Mouse (Mus musculus) MEL (cell line): ENCODE results near the gene Gtpbp8. TPM values are rescaled to one million over a fixed set of nuclear protein-coding genes. Genes with fewer than 3 reads are reported as not detected.

Experiments
- DNase-seq: peaks from one replicate; pipeline ENCODE4 v3.0.0; 2011; ENCODE audit warnings: low read depth, low spot score
- H3K27ac ChIP-seq: 2 replicates; pipeline ENCODE4 v1.5.1; 2012; ENCODE audit warnings: low read depth, mild to moderate bottlenecking, control low read depth, low read length, moderate library complexity; ENCODE audit not compliant: control insufficient read depth
- H3K27me3 ChIP-seq, 2 experiments: fragments of 150-350 bp in 1 of 2; sonication (generic) in 1 of 2; 2 replicates each; pipeline ENCODE4 v1.6.1; 2012; ENCODE audit warnings: low read length in 2 of 2, mild to moderate bottlenecking in 2 of 2, improper control_type of control experiment in 1 of 2, moderate library complexity in 1 of 2; ENCODE audit not compliant: insufficient read depth in 2 of 2, control insufficient read depth in 1 of 2
- H3K36me3 ChIP-seq, 2 experiments: 2 replicates each; pipeline ENCODE4 v1.6.1; 2012 to 2014; ENCODE audit warnings: low read length in 2 of 2, improper control_type of control experiment in 1 of 2, inconsistent platforms in 1 of 2, mild to moderate bottlenecking in 1 of 2; ENCODE audit not compliant: insufficient read depth in 2 of 2, control insufficient read depth in 1 of 2
- H3K4me1 ChIP-seq, 2 experiments: fragments of 150-350 bp in 1 of 2; sonication (generic) in 1 of 2; 2 replicates each; pipeline ENCODE4 v1.6.1; 2012; ENCODE audit warnings: low read length in 2 of 2, improper control_type of control experiment in 1 of 2, mild to moderate bottlenecking in 1 of 2; ENCODE audit not compliant: insufficient read depth in 2 of 2, control insufficient read depth in 1 of 2
- H3K4me3 ChIP-seq, 2 experiments: fragments of 150-350 bp in 1 of 2; sonication (generic) in 1 of 2; 2 replicates each; pipeline ENCODE4 v1.5.1; 2012; ENCODE audit warnings: low read depth in 2 of 2, low read length in 2 of 2, mild to moderate bottlenecking in 2 of 2, moderate library complexity in 2 of 2, control low read depth in 1 of 2, improper control_type of control experiment in 1 of 2; ENCODE audit not compliant: control insufficient read depth in 1 of 2, insufficient read depth in 1 of 2
- H3K79me2 ChIP-seq: 2 replicates; pipeline ENCODE4 v1.6.1; 2012; ENCODE audit warnings: mild to moderate bottlenecking, low read length, moderate library complexity; ENCODE audit not compliant: control insufficient read depth, poor library complexity, insufficient read depth
- H3K9ac ChIP-seq: 2 replicates; pipeline ENCODE4 v1.6.1; 2012; ENCODE audit warnings: low read depth, mild to moderate bottlenecking, control low read depth, low read length, moderate library complexity; ENCODE audit not compliant: control insufficient read depth, poor library complexity, severe bottlenecking
- H3K9me3 ChIP-seq: fragments of 150-350 bp; sonication (generic); replicated peaks from 2 replicates; pipeline ENCODE4 v1.6.1; 2012; ENCODE audit warnings: mild to moderate bottlenecking, low read length, improper control_type of control experiment, moderate library complexity; ENCODE audit not compliant: insufficient read depth
- BHLHE40 ChIP-seq: IDR thresholded peaks from 2 replicates; pipeline ENCODE4 v1.6.1; 2012; ENCODE audit warnings: low read depth, mild to moderate bottlenecking, inconsistent platforms, low read length, improper control_type of control experiment, borderline replicate concordance
- CHD1 ChIP-seq: IDR thresholded peaks from 2 replicates; pipeline ENCODE4 v1.6.1; 2012; ENCODE audit warnings: low read depth, mild to moderate bottlenecking, inconsistent platforms, low read length, improper control_type of control experiment
- CHD2 ChIP-seq: IDR thresholded peaks from 2 replicates; pipeline ENCODE4 v1.6.1; 2011; ENCODE audit warnings: low read length, improper control_type of control experiment
- CTCF ChIP-seq, 3 experiments: IDR thresholded peaks in 2 of 3; conservative IDR thresholded peaks in 1 of 3; 2 replicates each; pipeline ENCODE4 v1.5.1; 2011 to 2012; ENCODE audit warnings: low read length in 3 of 3, low read depth in 2 of 3, mild to moderate bottlenecking in 2 of 3, improper control_type of control experiment in 1 of 3, inconsistent platforms in 1 of 3, mixed read lengths in 1 of 3, moderate library complexity in 1 of 3; ENCODE audit not compliant: control insufficient read depth in 1 of 3, insufficient read depth in 1 of 3, poor library complexity in 1 of 3, severe bottlenecking in 1 of 3
- E2F4 ChIP-seq: IDR thresholded peaks from 2 replicates; pipeline ENCODE4 v1.6.1; 2011; ENCODE audit warnings: low read depth, low read length, improper control_type of control experiment, borderline replicate concordance
- ELF1 ChIP-seq: IDR thresholded peaks from 2 replicates; pipeline ENCODE4 v1.6.1; 2014; ENCODE audit warnings: low read depth, mild to moderate bottlenecking, inconsistent platforms, low read length, improper control_type of control experiment, moderate library complexity
- EP300 ChIP-seq, 2 experiments: IDR thresholded peaks; 2 replicates each; pipeline ENCODE4 v1.6.1; 2011; ENCODE audit warnings: improper control_type of control experiment in 2 of 2, low read length in 2 of 2, low read depth in 1 of 2, mild to moderate bottlenecking in 1 of 2
- ETS1 ChIP-seq: IDR thresholded peaks from 2 replicates; pipeline ENCODE4 v1.6.1; 2012; ENCODE audit warnings: low read depth, mild to moderate bottlenecking, inconsistent platforms, low read length, improper control_type of control experiment, moderate library complexity
- GABPA ChIP-seq: IDR thresholded peaks from 2 replicates; pipeline ENCODE4 v1.6.1; 2012; ENCODE audit warnings: low read depth, mild to moderate bottlenecking, inconsistent platforms, low read length, improper control_type of control experiment, moderate library complexity
- GATA1 ChIP-seq: IDR thresholded peaks from 2 replicates; pipeline ENCODE4 v1.6.1; 2011; ENCODE audit warnings: low read depth, low read length, improper control_type of control experiment
- HCFC1 ChIP-seq: IDR thresholded peaks from 2 replicates; pipeline ENCODE4 v1.6.1; 2012; ENCODE audit warnings: low read depth, mild to moderate bottlenecking, inconsistent platforms, low read length, improper control_type of control experiment, moderate library complexity
- MAX ChIP-seq: IDR thresholded peaks from 2 replicates; pipeline ENCODE4 v1.6.1; 2011; ENCODE audit warnings: low read length, improper control_type of control experiment
- MAZ ChIP-seq: IDR thresholded peaks from 2 replicates; pipeline ENCODE4 v1.6.1; 2012; ENCODE audit warnings: low read depth, mild to moderate bottlenecking, inconsistent platforms, low read length, improper control_type of control experiment
- MXI1 ChIP-seq: IDR thresholded peaks from 2 replicates; pipeline ENCODE4 v1.6.1; 2011; ENCODE audit warnings: mild to moderate bottlenecking, low read depth, low read length, improper control_type of control experiment
- MYB ChIP-seq: IDR thresholded peaks from 2 replicates; pipeline ENCODE4 v1.6.1; 2011; ENCODE audit warnings: mild to moderate bottlenecking, low read depth, low read length, improper control_type of control experiment
- MYC ChIP-seq: IDR thresholded peaks from 2 replicates; pipeline ENCODE4 v1.6.1; 2011; ENCODE audit warnings: low read depth, mild to moderate bottlenecking, low read length, improper control_type of control experiment, moderate library complexity
- NELFE ChIP-seq: IDR thresholded peaks from 2 replicates; pipeline ENCODE4 v1.6.1; 2011; ENCODE audit warnings: low read depth, low read length, improper control_type of control experiment
- POLR2A ChIP-seq, 2 experiments: IDR thresholded peaks; 2 replicates each; pipeline ENCODE4 v1.6.1; 2011 to 2012; ENCODE audit warnings: low read length in 2 of 2, mild to moderate bottlenecking in 2 of 2, control low read depth in 1 of 2, improper control_type of control experiment in 1 of 2, low read depth in 1 of 2, moderate library complexity in 1 of 2; ENCODE audit not compliant: control insufficient read depth in 1 of 2, insufficient read depth in 1 of 2, poor library complexity in 1 of 2
- POLR2AphosphoS5 ChIP-seq: IDR thresholded peaks from 2 replicates; pipeline ENCODE4 v1.6.1; 2012; ENCODE audit warnings: low read depth, borderline replicate concordance, mild to moderate bottlenecking, inconsistent platforms, low read length, moderate library complexity, mixed read lengths
- RAD21 ChIP-seq: IDR thresholded peaks from 2 replicates; pipeline ENCODE4 v1.6.1; 2011; ENCODE audit warnings: mild to moderate bottlenecking, low read depth, low read length, improper control_type of control experiment
- RCOR1 ChIP-seq: IDR thresholded peaks from 2 replicates; pipeline ENCODE4 v1.6.1; 2012; ENCODE audit warnings: low read depth, mild to moderate bottlenecking, inconsistent platforms, low read length, improper control_type of control experiment
- SIN3A ChIP-seq: IDR thresholded peaks from 2 replicates; pipeline ENCODE4 v1.6.1; 2012; ENCODE audit warnings: low read length, improper control_type of control experiment, inconsistent platforms
- SMC3 ChIP-seq: IDR thresholded peaks from 2 replicates; pipeline ENCODE4 v1.6.1; 2011; ENCODE audit warnings: low read depth, low read length, improper control_type of control experiment
- TBP ChIP-seq: IDR thresholded peaks from 2 replicates; pipeline ENCODE4 v1.8.0; 2011; ENCODE audit warnings: low read depth, low read length, improper control_type of control experiment
- TCF12 ChIP-seq: IDR thresholded peaks from 2 replicates; pipeline ENCODE4 v1.6.1; 2014; ENCODE audit warnings: low read depth, mild to moderate bottlenecking, inconsistent platforms, low read length, improper control_type of control experiment, moderate library complexity
- USF1 ChIP-seq: IDR thresholded peaks from 2 replicates; pipeline ENCODE4 v1.6.1; 2014; ENCODE audit warnings: low read depth, mild to moderate bottlenecking, inconsistent platforms, low read length, improper control_type of control experiment, moderate library complexity
- ZC3H11A ChIP-seq: IDR thresholded peaks from 2 replicates; pipeline ENCODE4 v1.6.1; 2012; ENCODE audit warnings: low read depth, mild to moderate bottlenecking, inconsistent platforms, low read length, improper control_type of control experiment
- ZMIZ1 ChIP-seq: IDR thresholded peaks from 2 replicates; pipeline ENCODE4 v1.6.1; 2012; ENCODE audit warnings: low read depth, mild to moderate bottlenecking, inconsistent platforms, low read length, improper control_type of control experiment, moderate library complexity
- ZNF384 ChIP-seq: IDR thresholded peaks from 2 replicates; pipeline ENCODE4 v1.6.1; 2012; ENCODE audit warnings: low read depth, mild to moderate bottlenecking, inconsistent platforms, low read length, improper control_type of control experiment
- polyA plus RNA-seq, 2 experiments: library from polyadenylated mRNA; stranded (reverse) in 1 of 2; unstranded in 1 of 2; fragments of >175 nt in 1 of 2; fragments of >200 nt in 1 of 2; gene quantifications; 2 replicates each; pipeline versions ENCODE4 v1.2.1 to v1.2.4; 2012; ENCODE audit warnings: low replicate concordance in 2 of 2, low read depth in 1 of 2; ENCODE audit not compliant: insufficient read length in 2 of 2, insufficient read depth in 1 of 2, missing spikeins in 1 of 2
- total RNA-seq: library from RNA; depleted of rRNA; stranded (reverse); fragments of 300-350 nt; gene quantifications from 2 replicates; pipeline ENCODE4 v1.2.3, GENCODE M21; 2012

The Gtpbp8 gene
- total and polyA plus RNA-seq, 3 experiments: 10.7 to 14.4 TPM; not detected in 1

DNA sequence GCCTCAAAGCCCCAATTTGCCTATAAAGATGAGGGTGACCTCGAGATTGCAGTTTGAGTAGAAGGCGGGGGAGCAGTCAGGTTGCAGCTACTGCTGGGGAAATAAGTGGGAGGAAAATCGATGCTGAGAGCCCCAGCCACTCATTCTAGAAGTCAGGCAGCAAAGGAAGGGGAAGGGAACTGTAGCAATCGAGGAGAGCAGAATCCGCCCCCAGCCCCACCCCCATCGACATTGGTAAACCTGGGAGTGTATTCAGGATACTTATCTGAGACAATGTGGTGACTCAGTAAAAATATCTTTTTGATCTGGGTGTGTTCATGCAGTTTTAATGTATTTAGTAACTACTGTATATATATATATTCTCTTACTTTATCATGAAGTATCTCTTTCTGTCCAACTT lies 26.4 kb upstream of the Gtpbp8 start:
- H3K27ac ChIP-seq: peak overlapping the region; percentile 62
- H3K79me2 ChIP-seq: no peaks in the 10 kb centered on the region
- H3K27me3 ChIP-seq: no peaks in the 10 kb centered on the region
- peak overlapping the region in 1 of 2 experiments; percentile 34; a peak in 1 of 4 replicates for H3K4me3 ChIP-seq
- 0 out of 2 replicates have a peak overlapping the region, but pooled peaks have one; percentile 41 for H3K9ac ChIP-seq
- TF ChIP-seq ETS1: no peak
- no peak for TF ChIP-seq NELFE
- no peak for TF ChIP-seq MAZ
- TF ChIP-seq ZMIZ1: no peak
- no peak for TF ChIP-seq RAD21
- TF ChIP-seq GATA1: peak; percentile 20; the same call in 1 of the 2 replicates
- no peak for TF ChIP-seq MAX
- TF ChIP-seq ZNF384: no peak
- no peak for TF ChIP-seq MYB
- no peak for TF ChIP-seq MXI1
- TF ChIP-seq TBP: no peak
- TF ChIP-seq CHD1: no peak
- TF ChIP-seq ZC3H11A: no peak
- no peak for TF ChIP-seq SMC3
- no peak for TF ChIP-seq E2F4
- peak in 1 of 2 experiments; percentile 28; a peak in 1 of 4 replicates for TF ChIP-seq EP300 (IDR thresholded peaks at IDR 0.05; ENCODE audit: low read depth in 1 of 2, low read length in 2 of 2)
- TF ChIP-seq, all 39 proteins: peak for 2
- Histone ChIP-seq H3K36me3 (peaks cover 0 to 27% of the 10 kb centered on the region in 2 experiments; a peak in 2 of 4 replicates), H3K9me3 (no peaks in the 10 kb centered on the region), H3K4me1 (peaks cover 8 to 16% of the 10 kb centered on the region in 2 experiments)
- DNase-seq: peak; percentile 45

GRCm38 (mm10) chr16:44767967-44768366 lies 21.8 kb upstream of the Gtpbp8 start:
- no peaks in the 10 kb centered on the region for H3K79me2 ChIP-seq
- peak overlapping the region; percentile 36 to 69 for H3K4me3 ChIP-seq
- TF ChIP-seq RAD21 (peak; percentile 87), SIN3A (peak; percentile 83), RCOR1 (0 out of 2 replicates have a peak, but pooled peaks have one; percentile 13), GABPA (no peak), EP300 (IDR thresholded peaks at IDR 0.05; ENCODE audit: low read depth in 1 of 2, low read length in 2 of 2) (peak in 1 of 2 experiments; percentile 11; a peak in 2 of 4 replicates), BHLHE40 (0 out of 2 replicates have a peak, but pooled peaks have one; percentile 33), ZC3H11A (peak; percentile 76), TCF12 (peak; percentile 39; the same call in 1 of the 2 replicates), POLR2A (IDR thresholded peaks at IDR 0.05; ENCODE audit: control insufficient read depth in 1 of 2, insufficient read depth in 1 of 2, low read depth in 1 of 2, low read length in 2 of 2, poor library complexity in 1 of 2) (no peak), MYC (0 out of 2 replicates have a peak, but pooled peaks have one; percentile 27), SMC3 (peak; percentile 88), ELF1 (no peak), CTCF (IDR thresholded peaks at IDR 0.05 in 2 of 3, conservative IDR thresholded peaks at IDR 0.05 in 1 of 3; ENCODE audit: control insufficient read depth in 1 of 3, insufficient read depth in 1 of 3, low read depth in 2 of 3, low read length in 3 of 3, poor library complexity in 1 of 3, severe bottlenecking in 1 of 3) (peak; percentile 44 to 87 (median 65)), GATA1 (peak; percentile 30; the same call in 1 of the 2 replicates), POLR2AphosphoS5 (no peak), USF1 (no peak), HCFC1 (no peak), CHD2 (no peak)
- H3K9me3 ChIP-seq: no peaks in the 10 kb centered on the region
- peak overlapping the region; percentile 38 for H3K9ac ChIP-seq
- DNase-seq: peak; percentile 82
- peaks cover 6 to 12% of the 10 kb centered on the region in 2 experiments for H3K4me1 ChIP-seq
- H3K27ac ChIP-seq: peak overlapping the region; percentile 9; the same call in 1 of the 2 replicates
- peaks cover 0 to 23% of the 10 kb centered on the region in 2 experiments; a peak in 2 of 4 replicates for H3K36me3 ChIP-seq
- no peaks in the 10 kb centered on the region for H3K27me3 ChIP-seq
